Mouse (Mus musculus) granulocyte monocyte progenitor cell, adult 5-6 weeks (primary cell): ENCODE results near the gene Nadsyn1. TPM values are rescaled to one million over a fixed set of nuclear protein-coding genes. Genes with fewer than 3 reads are reported as not detected.

Experiments used
- ATAC-seq: replicated peaks from 2 replicates; pipeline ENCODE4 v1.8.0; 2016; ENCODE audit warnings: mild to moderate bottlenecking, moderate TSS enrichment, inconsistent platforms; ENCODE audit not compliant: poor library complexity, severe bottlenecking
- total RNA-seq, 2 experiments: library from RNA; stranded (forward) in 1 of 2; stranded (reverse) in 1 of 2; fragments of 200-712, 200-1000 nt in 1 of 2; fragments of >200 nt in 1 of 2; fragmentation: Nextera tagmentation in 1 of 2; gene quantifications; 2 replicates each; pipeline ENCODE4 v1.2.3; 2014 to 2017

Nadsyn1 gene
- total RNA-seq, 2 experiments from 2014 or later, result 5.1 to 13.2 TPM

DNA sequence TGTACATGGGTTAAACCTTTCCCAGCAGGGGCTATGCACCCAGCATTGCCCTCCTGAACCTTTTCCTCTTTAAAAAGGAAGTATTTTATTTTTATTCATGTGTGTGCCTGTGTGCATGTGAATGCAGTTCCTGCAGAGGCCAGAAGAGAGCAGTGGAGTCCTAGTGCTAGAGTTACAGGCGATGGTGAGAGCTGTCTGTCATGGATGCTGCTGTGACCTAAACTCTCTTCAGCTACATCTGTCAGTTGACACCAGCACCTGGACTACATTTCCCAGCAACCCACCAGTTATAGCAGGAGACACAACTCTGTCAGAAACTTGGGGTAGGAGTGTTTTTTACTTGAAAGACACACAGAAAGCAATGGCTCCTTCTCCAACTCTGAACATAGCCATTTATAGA is 13.7 kb downstream of the Nadsyn1 start:
- ATAC-seq, result peak; percentile 70

DNA sequence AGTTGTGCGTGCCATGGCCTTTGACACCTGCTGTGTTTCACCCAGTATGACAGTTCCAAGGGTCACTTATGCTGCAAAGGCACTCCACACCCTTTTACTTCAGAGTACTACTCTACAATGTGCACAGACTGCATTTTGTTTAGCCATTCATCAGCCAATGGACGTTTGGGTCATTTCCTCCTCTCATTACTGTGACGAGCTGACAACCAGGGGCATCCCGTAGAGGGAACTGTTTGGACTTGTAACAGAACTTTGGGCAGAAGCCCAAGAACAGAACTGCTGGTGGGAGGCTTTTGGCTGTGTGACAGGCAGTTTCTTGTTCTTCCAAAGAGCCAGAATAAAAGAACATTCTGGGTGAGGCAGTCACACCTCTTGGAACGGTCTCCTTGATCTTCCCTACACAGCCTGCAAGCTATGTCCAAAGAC is 17.4 kb downstream of the Nadsyn1 start:
- no peak for ATAC-seq

DNA sequence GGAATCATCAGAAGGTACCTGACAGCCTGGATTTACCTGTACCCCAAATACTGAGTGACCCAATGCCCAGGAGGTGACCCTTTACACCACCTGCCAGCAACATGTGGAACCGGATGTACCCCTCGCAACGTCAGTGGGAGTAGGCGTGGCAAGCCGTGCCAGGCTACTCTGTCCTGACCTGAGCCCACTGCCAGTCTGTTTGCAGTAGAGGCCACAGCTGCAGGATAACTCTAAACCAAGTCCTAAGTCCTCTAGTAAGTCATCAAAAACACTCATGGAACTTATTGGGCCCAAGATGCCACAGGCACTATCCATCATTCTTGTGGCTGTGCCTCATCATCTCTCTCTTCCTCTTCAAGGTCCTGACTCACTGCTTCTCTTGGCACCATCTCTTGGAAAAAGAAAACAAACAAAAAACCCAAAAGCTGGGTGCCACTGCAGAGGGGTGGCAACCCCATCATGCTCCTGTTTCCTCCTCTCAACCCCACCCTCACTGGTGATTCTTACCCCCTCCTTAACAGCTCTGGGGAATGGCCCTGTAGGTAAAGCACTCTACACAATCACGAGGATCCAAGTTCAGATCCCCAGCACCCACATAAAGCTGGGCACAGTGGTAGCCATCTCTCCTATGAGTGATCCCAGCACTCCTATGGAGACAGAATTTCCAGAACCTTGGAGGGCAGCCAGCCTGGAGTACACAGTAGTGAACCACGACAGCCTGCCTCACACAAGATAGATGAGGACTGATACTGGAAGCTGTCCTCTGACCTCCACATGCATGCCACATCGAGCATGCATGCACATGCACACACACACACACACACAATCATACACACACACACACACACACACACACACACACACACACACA is 21.2 kb downstream of the Nadsyn1 start:
- no peak for ATAC-seq

DNA sequence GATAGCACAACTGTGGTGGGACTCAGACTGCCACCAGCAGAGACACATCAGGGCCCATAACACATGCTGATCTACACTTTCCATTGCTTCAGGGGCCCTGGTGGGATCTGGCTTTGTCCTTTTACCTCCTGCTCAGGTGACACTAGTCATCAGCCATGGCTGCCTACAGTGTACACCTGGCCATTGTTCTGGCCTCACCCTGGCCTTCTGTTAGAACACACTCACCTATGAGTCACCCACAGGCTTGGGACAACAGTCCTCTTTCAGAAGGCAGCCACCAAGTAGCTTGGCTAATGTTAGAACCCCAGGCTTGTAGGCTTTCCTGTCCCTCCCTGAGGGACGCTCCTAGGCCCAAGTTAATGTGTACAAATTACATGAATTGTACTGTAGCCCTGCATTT is 21.9 kb downstream of the Nadsyn1 start:
- no peak for ATAC-seq

DNA sequence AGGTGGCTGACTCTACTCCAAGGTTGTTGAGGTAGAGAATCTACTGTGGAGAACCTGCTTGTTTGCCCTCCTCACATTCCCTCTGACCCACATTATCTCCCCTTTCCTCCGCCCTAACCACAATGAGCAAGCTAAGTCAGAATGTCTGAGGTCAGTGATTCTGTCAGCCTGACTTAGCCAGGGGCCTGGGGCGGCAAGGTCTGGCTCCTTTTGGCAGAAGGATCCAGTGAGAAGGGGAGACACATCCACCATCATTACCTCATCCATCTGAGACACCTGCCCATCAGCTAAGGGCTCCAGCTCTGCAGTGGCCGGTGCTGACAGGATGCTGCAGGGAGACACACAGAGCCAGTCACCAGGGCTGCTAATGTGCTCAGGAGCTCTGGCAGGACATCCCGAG is 23.9 kb downstream of the Nadsyn1 start:
- no peak for ATAC-seq

DNA sequence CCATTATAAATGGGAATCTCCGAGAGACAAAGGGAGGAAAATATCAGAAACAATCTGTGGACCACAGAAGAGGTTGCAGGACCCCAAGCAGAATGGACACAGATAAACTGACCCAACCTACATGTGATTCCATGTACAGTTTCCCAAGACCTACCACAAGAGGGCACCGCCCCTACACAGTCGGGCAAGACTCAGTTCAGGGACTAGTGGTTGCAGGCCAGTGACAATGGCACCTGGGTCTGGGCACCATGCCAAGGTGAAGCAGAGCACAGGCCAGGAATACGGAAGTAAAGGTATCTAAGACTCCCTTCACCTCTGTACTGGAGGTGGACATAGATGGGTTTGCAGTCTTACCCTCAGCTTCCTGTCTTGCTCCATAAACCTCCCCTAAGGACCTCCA is 29.5 kb downstream of the Nadsyn1 start:
- peak; percentile 80 for ATAC-seq

DNA sequence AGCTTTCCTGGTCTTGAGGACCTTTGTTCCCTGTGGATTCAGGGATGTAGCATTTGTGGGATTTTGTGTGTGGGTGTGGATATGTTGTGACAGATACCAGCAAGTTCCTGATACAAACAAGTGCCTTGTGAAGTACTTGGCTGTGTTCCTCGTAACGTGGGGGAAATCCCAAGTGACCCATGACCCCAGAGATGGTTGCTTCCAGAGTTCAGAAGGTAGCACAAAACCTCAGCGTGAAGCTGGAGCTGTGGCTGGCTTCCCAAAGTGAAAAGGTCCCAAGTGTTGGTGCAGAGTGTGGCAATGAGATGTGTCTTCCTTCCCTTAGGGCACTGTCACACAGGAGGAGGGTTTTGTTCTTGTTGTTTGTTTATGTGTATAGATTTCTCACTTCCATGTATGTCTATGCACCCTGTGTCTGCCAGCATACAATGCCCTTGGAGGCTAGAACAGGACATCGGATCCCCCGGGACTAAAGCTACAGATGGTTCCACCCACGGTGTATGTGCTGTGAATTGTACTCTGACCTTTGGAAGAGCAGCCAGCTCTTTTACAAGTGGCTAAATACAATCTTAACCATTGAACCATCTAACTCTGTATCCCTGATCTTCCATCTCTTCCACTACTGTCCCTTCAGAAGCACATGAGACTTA is 30.2 kb downstream of the Nadsyn1 start:
- no peak for ATAC-seq

DNA sequence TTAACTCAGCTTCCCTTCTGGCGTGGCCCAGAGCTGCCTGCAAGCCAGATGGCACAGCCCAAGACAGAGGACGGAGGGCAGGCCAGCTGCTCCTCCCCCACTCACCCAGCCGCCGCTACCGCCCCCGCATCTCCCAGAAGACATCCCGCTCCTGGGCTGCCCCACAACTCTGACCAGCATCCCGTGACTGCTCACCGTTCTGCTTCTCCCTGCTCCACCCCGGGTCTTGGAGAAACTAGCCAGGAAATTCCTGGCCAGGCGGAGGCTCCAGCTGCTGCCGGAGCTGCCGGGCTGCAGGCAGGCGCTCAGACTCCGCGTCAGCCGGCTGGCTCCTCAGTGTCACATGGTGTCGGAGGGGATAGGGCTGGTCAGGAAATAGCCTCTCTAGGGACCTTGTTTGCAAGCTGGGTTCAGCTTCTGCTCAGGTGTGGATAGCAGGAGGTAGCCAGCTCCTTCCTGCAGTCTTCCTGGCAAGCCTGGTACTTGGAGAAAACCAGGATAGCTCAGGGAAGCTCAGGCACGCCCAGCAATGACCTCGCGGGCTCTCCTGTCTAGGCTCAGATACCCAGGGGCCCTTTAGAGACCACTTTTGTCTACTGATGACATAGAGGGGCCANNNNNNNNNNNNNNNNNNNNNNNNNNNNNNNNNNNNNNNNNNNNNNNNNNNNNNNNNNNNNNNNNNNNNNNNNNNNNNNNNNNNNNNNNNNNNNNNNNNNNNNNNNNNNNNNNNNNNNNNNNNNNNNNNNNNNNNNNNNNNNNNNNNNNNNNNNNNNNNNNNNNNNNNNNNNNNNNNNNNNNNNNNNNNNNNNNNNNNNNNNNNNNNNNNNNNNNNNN is 38.4 kb downstream of the Nadsyn1 start, which contains the start of gene Mrgpre:
Gene Mrgpre, minus strand, starts transcription at position 505 of the 834 bp plus-strand sequence.
- peak; percentile 56 for ATAC-seq

DNA sequence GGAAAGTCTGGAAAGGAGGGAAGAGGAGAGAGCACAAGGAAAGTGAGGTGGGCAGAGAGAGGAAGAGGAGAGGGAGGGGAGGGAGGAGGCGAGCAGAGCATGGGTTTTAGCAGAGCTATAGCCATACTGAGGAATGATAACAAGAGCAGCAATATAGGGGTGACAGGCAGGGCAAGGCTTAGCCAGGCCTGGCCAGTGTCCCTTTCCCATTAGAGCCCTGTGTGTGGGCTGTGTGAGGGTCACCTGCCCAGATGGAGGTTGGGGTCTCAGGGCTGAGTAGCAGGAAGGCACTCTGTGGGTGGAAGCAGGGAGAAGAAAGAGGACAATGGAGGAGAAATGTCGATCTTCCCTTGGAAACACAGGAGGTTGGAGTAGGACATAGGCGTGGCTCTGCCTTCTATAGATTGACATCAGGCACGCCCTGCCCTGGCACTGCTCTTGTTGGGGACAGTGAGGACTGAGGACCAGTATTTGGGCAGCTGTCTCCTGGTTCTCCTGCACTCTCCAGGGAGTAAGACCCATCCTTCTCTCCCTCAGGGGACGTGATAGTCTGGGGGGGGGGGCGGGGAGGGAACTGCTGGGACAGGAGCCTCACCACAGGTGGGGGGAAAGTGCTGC is 39.2 kb downstream of the Nadsyn1 start:
- ATAC-seq, result no peak

DNA sequence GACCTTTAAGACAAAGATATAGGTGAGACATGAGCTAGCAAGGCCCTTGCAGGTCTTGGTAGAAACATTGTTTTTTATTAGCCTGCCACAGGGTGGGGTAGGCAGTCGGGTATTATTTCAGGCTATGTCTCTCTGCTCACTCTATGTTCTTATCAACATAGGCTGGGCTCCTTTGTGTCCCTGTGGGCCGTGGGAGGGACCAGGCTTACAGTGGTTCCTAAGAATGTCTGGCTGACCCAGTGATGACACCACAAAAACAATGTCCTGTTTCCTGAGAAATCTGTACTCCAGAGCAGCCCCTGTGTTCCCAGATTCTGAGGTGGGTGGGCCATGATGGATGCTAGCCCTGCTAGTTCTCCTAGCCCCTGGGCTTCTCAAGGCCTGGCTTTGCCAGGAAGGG is 45.3 kb downstream of the Nadsyn1 start:
- no peak for ATAC-seq

DNA sequence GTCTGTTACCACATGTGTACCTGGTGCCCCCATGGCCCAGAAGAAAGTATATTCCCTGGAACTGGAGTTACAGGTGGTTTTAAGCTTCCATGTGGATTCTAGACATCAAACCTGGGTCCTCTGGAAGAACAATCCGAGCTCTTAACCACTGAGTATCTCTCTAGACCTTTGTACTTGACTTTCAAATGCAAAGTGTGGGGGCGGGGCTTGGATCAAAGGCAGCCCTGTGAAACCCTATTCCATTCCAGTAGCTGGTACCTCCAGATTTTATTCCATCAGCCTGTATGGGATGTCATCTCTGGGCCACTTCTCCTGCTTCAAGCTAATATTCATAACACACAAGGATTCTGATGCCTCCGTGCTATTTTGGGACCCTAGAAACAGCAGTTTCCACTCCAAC is 46.5 kb downstream of the Nadsyn1 start:
- ATAC-seq, result no peak

DNA sequence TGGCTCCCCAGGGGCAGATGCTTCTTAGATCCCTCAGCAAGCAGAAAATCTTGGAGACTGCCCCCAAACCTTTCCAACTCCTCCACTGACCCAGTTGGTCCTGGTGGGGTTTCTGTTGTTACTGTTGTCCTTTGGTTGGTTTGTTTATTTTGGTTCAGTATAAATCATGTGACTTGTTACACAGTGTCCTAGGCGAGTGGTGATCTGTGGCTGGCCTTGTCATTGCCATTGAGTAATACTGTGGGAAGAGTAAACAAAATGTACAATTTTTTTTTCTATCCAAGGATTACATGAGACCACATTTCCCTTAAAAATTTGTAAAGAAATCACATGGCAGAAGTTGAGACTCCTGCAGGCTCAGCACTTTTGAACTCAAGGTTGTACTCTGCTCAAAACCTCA is 53.2 kb downstream of the Nadsyn1 start:
- no peak for ATAC-seq

DNA sequence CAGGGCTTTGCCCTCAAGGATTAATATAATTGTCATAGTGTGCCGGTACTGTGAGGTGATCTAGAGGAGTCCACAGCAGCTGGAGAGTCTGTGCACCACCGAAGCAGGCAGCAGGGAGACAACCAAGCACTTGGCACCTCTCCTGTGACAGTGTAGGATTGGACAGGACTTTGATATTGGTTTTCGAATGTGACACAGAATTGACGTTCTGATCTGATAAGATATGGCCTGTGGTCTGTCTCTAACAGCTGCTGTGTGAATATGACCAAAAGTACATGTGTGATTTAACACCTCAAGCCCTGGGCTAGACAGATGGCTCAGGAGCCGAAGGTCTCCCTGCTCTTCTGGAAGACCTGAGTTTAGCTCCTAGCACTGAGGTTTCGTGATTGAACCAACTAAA is 54.4 kb downstream of the Nadsyn1 start:
- no peak for ATAC-seq

DNA sequence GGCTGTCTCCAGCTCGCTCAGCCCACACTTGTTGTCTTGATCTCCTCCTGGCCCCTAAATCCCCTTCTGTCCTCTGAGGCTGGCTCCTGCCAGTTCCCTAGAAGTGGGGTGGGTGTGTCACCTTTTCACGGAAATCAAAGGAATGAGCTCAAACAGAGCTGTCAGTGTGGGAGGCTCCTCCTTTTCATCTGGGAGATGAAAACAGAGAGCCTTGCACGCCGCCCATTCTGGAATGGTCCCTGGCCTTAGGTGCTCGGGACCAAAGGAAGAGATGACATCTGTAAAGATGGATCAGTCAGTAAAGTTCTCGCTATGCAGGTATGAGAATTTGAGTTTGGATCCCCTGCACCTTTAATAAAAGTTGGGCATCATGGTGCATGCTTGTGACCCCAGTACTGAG is 55.8 kb downstream of the Nadsyn1 start, which contains the start of gene Mrgprg:
Gene Mrgprg, minus strand, starts transcription at position 101 of the 400 bp plus-strand sequence.
- ATAC-seq, result no peak

DNA sequence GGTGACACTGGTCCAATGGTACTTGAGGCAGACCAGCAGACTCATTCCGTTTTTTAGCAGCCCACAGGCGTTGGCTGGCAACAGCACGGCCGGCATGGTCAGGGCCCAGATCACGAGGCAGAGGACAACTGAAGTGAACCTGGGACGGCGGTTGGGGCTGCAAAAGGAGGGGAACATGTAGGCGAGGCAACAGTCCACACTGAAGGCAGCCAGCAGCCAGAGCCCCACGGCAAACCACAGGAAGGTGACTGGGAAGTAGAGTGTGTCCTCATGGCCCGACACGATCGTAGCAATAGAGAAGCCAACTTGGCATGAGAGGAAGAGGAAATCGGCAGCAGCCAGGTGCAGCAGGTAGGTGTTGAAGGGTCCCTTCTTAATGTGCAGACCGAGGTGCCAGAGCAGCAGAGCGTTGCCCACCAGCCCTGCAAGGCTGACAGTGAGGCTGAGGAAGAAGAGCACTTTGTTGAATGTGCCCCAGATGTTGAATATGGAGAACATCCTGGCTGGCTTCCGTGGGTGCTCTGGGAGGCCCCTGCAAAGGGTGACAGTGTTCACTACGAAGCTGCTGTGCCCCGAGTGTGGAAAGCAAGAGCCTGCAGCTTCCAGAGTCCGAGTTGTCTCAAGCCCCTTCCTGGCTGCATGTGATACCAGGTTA is 57.6 kb downstream of the Nadsyn1 start:
- peak; percentile 52 for ATAC-seq

DNA sequence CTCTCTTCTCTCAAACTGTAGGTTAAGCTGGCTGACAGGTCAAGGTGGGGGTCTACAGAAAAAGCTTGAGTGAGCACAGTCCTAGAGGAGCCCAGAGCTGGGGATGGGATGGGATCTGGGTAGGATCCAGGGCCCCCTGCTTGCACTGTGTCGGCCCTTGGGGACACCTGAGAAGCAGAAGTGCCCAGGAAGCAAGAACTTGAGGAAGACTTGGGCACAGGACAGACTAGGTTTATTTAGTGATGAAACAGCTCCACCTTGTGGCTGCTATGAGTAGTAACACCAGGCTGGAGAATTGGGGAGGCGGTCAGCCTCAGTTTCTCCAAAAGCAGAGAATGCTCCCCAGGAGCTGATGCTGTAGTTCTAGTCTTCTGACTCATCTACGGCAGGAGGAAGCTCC is 58.9 kb downstream of the Nadsyn1 start:
- peak; percentile 61 for ATAC-seq

DNA sequence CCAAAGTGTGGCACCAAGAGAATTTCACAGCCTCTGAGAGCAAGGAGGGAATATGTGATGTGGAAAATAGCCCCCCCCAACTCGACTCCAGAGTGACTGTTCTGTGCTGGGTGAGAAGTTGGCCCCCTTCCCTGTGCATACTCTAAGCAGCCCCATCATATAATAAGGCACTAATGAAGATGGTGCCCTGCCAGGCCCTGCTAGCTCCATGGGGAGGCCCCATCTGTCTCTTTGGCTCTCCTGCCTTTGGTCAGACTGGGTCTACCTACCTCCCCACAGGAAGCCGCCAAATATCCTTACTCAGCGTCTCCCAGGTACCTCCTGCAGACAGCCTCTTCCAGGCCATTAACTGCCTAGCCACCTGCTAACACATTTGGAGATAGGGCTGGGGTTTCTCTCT is 63.7 kb downstream of the Nadsyn1 start:
- ATAC-seq, result no peak

DNA sequence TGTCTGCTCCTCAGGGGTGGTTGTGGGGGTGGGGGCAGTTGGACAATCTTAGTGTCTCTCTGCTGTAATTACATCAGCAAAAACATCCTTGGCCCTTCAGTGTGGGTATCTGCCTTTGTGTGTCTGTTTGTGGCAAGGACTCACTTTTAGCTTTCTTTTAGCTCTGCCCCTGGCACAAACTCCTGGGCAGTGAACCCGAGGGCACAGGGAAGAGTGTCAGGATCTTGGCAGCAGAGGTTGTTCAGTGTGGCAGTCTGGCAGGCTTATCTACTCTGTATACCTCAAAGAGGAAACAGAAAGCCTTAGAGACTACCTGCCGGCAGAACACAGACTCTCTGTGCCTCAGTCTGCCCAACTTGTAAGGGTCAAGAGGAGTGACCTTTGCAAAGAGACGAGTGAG is 65.0 kb downstream of the Nadsyn1 start:
- ATAC-seq, result 0 out of 2 replicates have a peak, but pooled peaks have one; percentile 0

DNA sequence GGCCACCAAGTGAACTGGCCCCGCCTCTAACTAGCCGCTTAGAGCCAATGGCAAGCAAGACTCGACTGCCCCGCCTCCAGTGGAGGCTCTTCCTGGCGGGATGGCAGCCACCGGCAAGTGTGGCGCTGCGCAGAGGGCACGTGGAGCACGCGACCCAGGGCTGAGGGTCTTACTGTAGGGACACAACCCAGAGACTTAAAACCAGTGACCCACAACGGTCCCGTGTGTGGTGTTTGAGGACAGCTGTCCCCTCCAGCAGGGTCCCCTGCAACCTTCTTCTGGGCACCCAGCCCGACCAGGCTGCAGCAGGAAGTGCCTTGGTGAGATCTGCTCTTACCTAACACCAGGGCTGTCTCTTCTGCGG is 65.6 kb downstream of the Nadsyn1 start:
- ATAC-seq, result peak; percentile 88
